Mouse (Mus musculus) CH12.LX (cell line): ENCODE measurements around the gene Casp9. TPM values are rescaled to one million over a fixed set of nuclear protein-coding genes. Genes with fewer than 3 reads are reported as not detected.

Experiments
- DNase-seq: peaks from one replicate; pipeline ENCODE4 v3.0.0-alpha.2; 2013; ENCODE audit errors: extremely low read depth
- H3K27ac ChIP-seq: 2 replicates; pipeline ENCODE4 v1.5.1; 2012; ENCODE audit warnings: low read depth, mild to moderate bottlenecking, control low read depth, moderate library complexity; ENCODE audit not compliant: insufficient read depth
- H3K27me3 ChIP-seq: replicated peaks from 2 replicates; pipeline ENCODE3; 2012; ENCODE audit warnings: inconsistent platforms
- H3K36me3 ChIP-seq, 2 experiments: replicated peaks in 1 of 2; 2 replicates each; pipeline versions ENCODE3 to v1.6.1; 2012; ENCODE audit warnings: inconsistent platforms in 1 of 2, low read length in 1 of 2, mild to moderate bottlenecking in 1 of 2, mixed read lengths in 1 of 2, moderate library complexity in 1 of 2; ENCODE audit not compliant: control insufficient read depth in 1 of 2, insufficient read depth in 1 of 2
- H3K4me1 ChIP-seq, 2 experiments: 2 replicates each; pipeline ENCODE4 v1.6.1; 2012; ENCODE audit warnings: inconsistent platforms in 1 of 2, moderate library complexity in 1 of 2; ENCODE audit not compliant: insufficient read depth in 2 of 2, control insufficient read depth in 1 of 2
- H3K4me2 ChIP-seq: 2 replicates; pipeline ENCODE4 v1.6.1; 2012; ENCODE audit warnings: low read depth, mild to moderate bottlenecking, control low read depth; ENCODE audit not compliant: poor library complexity, insufficient read depth, severe bottlenecking
- H3K4me3 ChIP-seq, 3 experiments: fragments of 150-350 bp in 1 of 3; sonication (generic) in 1 of 3; replicated peaks in 1 of 3; 2 replicates each; pipeline versions ENCODE3 to v1.5.1; 2011 to 2012; ENCODE audit warnings: low read depth in 2 of 3, low read length in 2 of 3, mild to moderate bottlenecking in 2 of 3, moderate library complexity in 2 of 3, control low read depth in 1 of 3, improper control_type of control experiment in 1 of 3, inconsistent platforms in 1 of 3, mixed read lengths in 1 of 3; ENCODE audit not compliant: poor library complexity in 1 of 3
- H3K79me2 ChIP-seq: replicated peaks from 2 replicates; pipeline ENCODE4 v1.6.1; 2012; ENCODE audit warnings: mild to moderate bottlenecking, moderate library complexity; ENCODE audit not compliant: control insufficient read depth, poor library complexity, insufficient read depth, severe bottlenecking; ENCODE audit errors: extremely low read depth
- H3K9ac ChIP-seq: 2 replicates; pipeline ENCODE4 v1.6.1; 2012; ENCODE audit warnings: low read depth, mild to moderate bottlenecking, control low read depth, moderate library complexity; ENCODE audit not compliant: insufficient read depth
- H3K9me3 ChIP-seq: replicated peaks from 2 replicates; pipeline ENCODE3; 2012; ENCODE audit warnings: low read length, inconsistent platforms, mixed read lengths
- BHLHE40 ChIP-seq: IDR thresholded peaks from 2 replicates; pipeline ENCODE4 v1.6.1; 2011; ENCODE audit warnings: mild to moderate bottlenecking, low read depth, low read length, improper control_type of control experiment
- CHD2 ChIP-seq: IDR thresholded peaks from 2 replicates; pipeline ENCODE4 v1.6.1; 2011; ENCODE audit warnings: low read length, improper control_type of control experiment
- CTCF ChIP-seq, 2 experiments: IDR thresholded peaks in 1 of 2; conservative IDR thresholded peaks in 1 of 2; 2 replicates each; pipeline ENCODE4 v1.5.1; 2011 to 2012; ENCODE audit warnings: low read depth in 2 of 2, low read length in 2 of 2, improper control_type of control experiment in 1 of 2, inconsistent platforms in 1 of 2, mild to moderate bottlenecking in 1 of 2, moderate library complexity in 1 of 2
- GABPA ChIP-seq: IDR thresholded peaks from 2 replicates; pipeline ENCODE4 v1.6.1; 2012; ENCODE audit warnings: low read depth, low read length, improper control_type of control experiment, inconsistent platforms; ENCODE audit not compliant: insufficient replicate concordance
- MAFK ChIP-seq: IDR thresholded peaks from 2 replicates; pipeline ENCODE4 v1.6.1; 2011; ENCODE audit warnings: low read length, improper control_type of control experiment; ENCODE audit not compliant: insufficient replicate concordance
- MEF2A ChIP-seq: IDR thresholded peaks from 2 replicates; pipeline ENCODE4 v1.6.1; 2014; ENCODE audit warnings: low read depth, mild to moderate bottlenecking, inconsistent platforms, low read length, improper control_type of control experiment, borderline replicate concordance
- NRF1 ChIP-seq: IDR thresholded peaks from 2 replicates; pipeline ENCODE4 v1.6.1; 2014; ENCODE audit warnings: low read depth, mild to moderate bottlenecking, inconsistent platforms, low read length, improper control_type of control experiment, moderate library complexity
- POLR2A ChIP-seq: IDR thresholded peaks from 2 replicates; pipeline ENCODE4 v1.6.1; 2011; ENCODE audit warnings: low read depth, mild to moderate bottlenecking, improper control_type of control experiment, low read length
- POLR2AphosphoS2 ChIP-seq: IDR thresholded peaks from 2 replicates; pipeline ENCODE4 v1.6.1; 2011; ENCODE audit warnings: low read depth, low read length, improper control_type of control experiment
- RAD21 ChIP-seq: IDR thresholded peaks from 2 replicates; pipeline ENCODE4 v1.6.1; 2011; ENCODE audit warnings: low read depth, mild to moderate bottlenecking, low read length, improper control_type of control experiment, moderate library complexity
- RCOR1 ChIP-seq: conservative IDR thresholded peaks from 2 replicates; pipeline ENCODE4 v1.6.1; 2012; ENCODE audit warnings: low read depth, mild to moderate bottlenecking, inconsistent platforms, low read length, improper control_type of control experiment
- TCF12 ChIP-seq: IDR thresholded peaks from 2 replicates; pipeline ENCODE4 v1.6.1; 2014; ENCODE audit warnings: low read depth, mild to moderate bottlenecking, inconsistent platforms, low read length, improper control_type of control experiment
- UBTF ChIP-seq: IDR thresholded peaks from 2 replicates; pipeline ENCODE4 v1.6.1; 2012; ENCODE audit warnings: low read depth, mild to moderate bottlenecking, inconsistent platforms, low read length, improper control_type of control experiment, moderate library complexity
- USF1 ChIP-seq: IDR thresholded peaks from 2 replicates; pipeline ENCODE4 v1.6.1; 2014; ENCODE audit warnings: low read depth, mild to moderate bottlenecking, inconsistent platforms, low read length, improper control_type of control experiment
- ZMIZ1 ChIP-seq: IDR thresholded peaks from 2 replicates; pipeline ENCODE4 v1.6.1; 2012; ENCODE audit warnings: low read depth, mild to moderate bottlenecking, inconsistent platforms, low read length, improper control_type of control experiment
- dilution Hi-C: fragments of 300-500 bp; cut with MboI; formaldehyde crosslinking; loops from 2 replicates; pipeline ENCODE4 v1.14.3; 2020; ENCODE audit warnings: low sequenced_read_pairs; ENCODE audit not compliant: extremely low pct_unique_long_range_greater_than_20kb, extremely low pct_ligation_motif_present
- in situ Hi-C: fragments of 300-500 bp; cut with MboI; formaldehyde crosslinking; loops from 3 replicates; pipeline ENCODE4 v1.14.3; 2019; ENCODE audit warnings: low sequenced_read_pairs, low pct_ligation_motif_present, low pct_unique_long_range_greater_than_20kb, mixed read lengths
- polyA plus RNA-seq: library from polyadenylated mRNA; unstranded; fragments of >175 nt; gene quantifications from 2 replicates; pipeline ENCODE4 v1.2.1, GENCODE M21; 2012; ENCODE audit warnings: low read depth; ENCODE audit not compliant: insufficient read length
- total RNA-seq, 2 experiments: library from RNA; depleted of rRNA; stranded (reverse); fragments of 300-350 nt in 1 of 2; fragments of >200 nt in 1 of 2; gene quantifications; 2 replicates each; pipeline ENCODE4 v1.2.3; 2012 to 2014

Casp9 gene
- total and polyA plus RNA-seq, 3 experiments: 5.2 to 15.3 (median 14.5) TPM

GRCm38 (mm10) chr4:141781201-141781985 lies 12.0 kb upstream of the Casp9 start:
- Histone ChIP-seq H3K4me1 (peaks cover 5 to 17% of the 10 kb centered on the region in 2 experiments), H3K27ac (no peak overlapping the region), H3K4me2 (no peak overlapping the region), H3K9ac (no peak overlapping the region), H3K36me3 (peaks cover 55 to 86% of the 10 kb centered on the region in 2 experiments), H3K79me2 (no peaks in the 10 kb centered on the region), H3K4me3 (no peak overlapping the region), H3K27me3 (no peaks in the 10 kb centered on the region), H3K9me3 (no peaks in the 10 kb centered on the region)
- TF ChIP-seq MAFK (no peak), NRF1 (no peak), BHLHE40 (no peak)
- in situ Hi-C loops (no loop called here), dilution Hi-C loops (no loop called here)
- no peak for DNase-seq

- H3K9me3 ChIP-seq: no peaks in the 10 kb centered on the region
- H3K79me2 ChIP-seq: no peaks in the 10 kb centered on the region
- H3K36me3 ChIP-seq: peaks cover 48 to 73% of the 10 kb centered on the region in 2 experiments
- peaks cover 6 to 35% of the 10 kb centered on the region in 2 experiments for H3K4me1 ChIP-seq
- no peak overlapping the region for H3K9ac ChIP-seq
- no peak overlapping the region for H3K4me3 ChIP-seq
- dilution Hi-C loops: no loop called here
- in situ Hi-C loops: no loop called here
- H3K27me3 ChIP-seq: no peaks in the 10 kb centered on the region
- TF ChIP-seq USF1: no peak
- TF ChIP-seq GABPA: no peak
- no peak for TF ChIP-seq UBTF
- no peak for TF ChIP-seq CHD2
- no peak for TF ChIP-seq ZMIZ1
- TF ChIP-seq CTCF (conservative IDR thresholded peaks at IDR 0.05 in 1 of 2, IDR thresholded peaks at IDR 0.05 in 1 of 2; ENCODE audit: low read depth in 2 of 2, low read length in 2 of 2): 0 out of 4 replicates have a peak, but pooled peaks of 1 of the 2 experiments have one; percentile 11
- no peak for TF ChIP-seq POLR2A
- TF ChIP-seq POLR2AphosphoS2: no peak
- peak; percentile 6 for TF ChIP-seq RAD21
- TF ChIP-seq RCOR1: no peak
- no peak for TF ChIP-seq TCF12
- no peak for TF ChIP-seq MEF2A
- no peak overlapping the region for H3K4me2 ChIP-seq
- no peak overlapping the region for H3K27ac ChIP-seq
- no peak for DNase-seq
Measured at GRCm38 (mm10) chr4:141784835-141785234, 8.6 kb upstream of the Casp9 start.
